Mouse (Mus musculus): Measurements from ENCODE around the gene Irx1.

The Irx1 gene

DNA sequence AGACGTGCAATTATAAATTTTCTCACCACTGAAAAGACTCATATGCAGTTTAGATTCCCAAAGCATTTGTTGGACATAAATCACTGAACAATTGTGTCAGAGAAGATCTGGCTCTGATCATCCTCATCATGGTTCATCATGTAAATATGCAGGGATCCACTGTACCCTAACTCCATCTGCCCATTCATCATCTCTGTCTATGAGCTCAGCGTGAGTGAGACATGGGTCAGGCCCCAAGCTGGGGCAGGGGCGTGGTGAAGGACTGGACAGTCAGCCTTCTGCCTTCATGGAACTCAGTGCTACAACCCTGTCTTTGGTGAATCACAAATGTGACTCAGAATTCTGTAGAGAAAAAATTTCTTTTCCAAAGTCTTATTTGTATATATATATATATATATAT, 53.2 kb downstream of the Irx1 start:
- no peak for DNase-seq (ENCODE audit: low spot score)

Measured in urinary bladder, postnatal 25 days (tissue).